Mouse (Mus musculus): ENCODE measurements around the gene Mafk. TPM values are rescaled to one million over a fixed set of nuclear protein-coding genes. Genes with fewer than 3 reads are reported as not detected.
"Not testable (repeated sequence)": the region's sequence is repeated elsewhere in the genome, so short reads cannot be mapped to it uniquely, and the experiment has no call there.

The Mafk gene
- 13.5 and 19.1 TPM in 2 replicates for polyA plus RNA-seq (2014; fragmentation: Nextera tagmentation; extraction: Ambion mirVana)

- H3K36me3 ChIP-seq (ENCODE audit: control insufficient read depth, insufficient read depth, low read length): no peaks in the 10 kb centered on the region
- H3K4me2 ChIP-seq: peak within 1 kb of the TSS; percentile 94
- H3K9ac ChIP-seq (ENCODE audit: low read depth, low read length): peak within 1 kb of the TSS; percentile 84
- under 1% methylated on average over 92 of the region's 92 CpGs for WGBS (ENCODE audit: insufficient replicate concordance)
- peaks cover 49% of the 10 kb centered on the region for H3K4me1 ChIP-seq (ENCODE audit: control insufficient read depth, insufficient read depth, low read length)
- H3K27me3 ChIP-seq (ENCODE audit: control insufficient read depth, insufficient read depth, low read length): no peaks in the 10 kb centered on the region
- peak; percentile 81 for ATAC-seq (replicated peaks; ENCODE audit: insufficient number of reproducible peaks, low FRiP score, low TSS enrichment)
- H3K27ac ChIP-seq (ENCODE audit: low read depth, low read length): peak within 1 kb of the TSS; percentile 82
- H3K9me3 ChIP-seq (replicated peaks; ENCODE audit: control insufficient read depth, low read length): no peaks in the 10 kb centered on the region
- peak within 1 kb of the TSS; percentile 85 for H3K4me3 ChIP-seq (ENCODE audit: low read depth, low read length)
Observed at GRCm38 (mm10) chr5:139791227-139792158, at the start of gene Mafk. Gene Mafk, plus strand, starts transcription at chr5:139791513.

- not testable (repeated sequence) for H3K27ac ChIP-seq (ENCODE audit: low read depth, low read length); H3K27me3 ChIP-seq (ENCODE audit: control insufficient read depth, insufficient read depth, low read length); H3K9ac ChIP-seq (ENCODE audit: low read depth, low read length); H3K4me3 ChIP-seq (ENCODE audit: low read depth, low read length); H3K36me3 ChIP-seq (ENCODE audit: control insufficient read depth, insufficient read depth, low read length); H3K4me1 ChIP-seq (ENCODE audit: control insufficient read depth, insufficient read depth, low read length); H3K9me3 ChIP-seq (replicated peaks; ENCODE audit: control insufficient read depth, low read length); ATAC-seq (replicated peaks; ENCODE audit: insufficient number of reproducible peaks, low FRiP score, low TSS enrichment); H3K4me2 ChIP-seq
- WGBS (ENCODE audit: insufficient replicate concordance): 35% methylated on average over 3 of the region's 3 CpGs
Observed at GRCm38 (mm10) chr5:139742640-139743039, 48.7 kb upstream of the Mafk start.

GRCm38 (mm10) chr5:139745771-139746170 lies 45.5 kb upstream of the Mafk start:
- H3K9me3 ChIP-seq (replicated peaks; ENCODE audit: control insufficient read depth, low read length): no peaks in the 10 kb centered on the region
- no peaks in the 10 kb centered on the region; the same call in 1 of the 2 replicates for H3K36me3 ChIP-seq (ENCODE audit: control insufficient read depth, insufficient read depth, low read length)
- H3K4me2 ChIP-seq: no peak overlapping the region
- H3K27me3 ChIP-seq (ENCODE audit: control insufficient read depth, insufficient read depth, low read length): no peaks in the 10 kb centered on the region; the same call in 1 of the 2 replicates
- ATAC-seq (replicated peaks; ENCODE audit: insufficient number of reproducible peaks, low FRiP score, low TSS enrichment): peak; percentile 76
- no peak overlapping the region for H3K9ac ChIP-seq (ENCODE audit: low read depth, low read length)
- peaks cover 2% of the 10 kb centered on the region; the same call in 1 of the 2 replicates for H3K4me1 ChIP-seq (ENCODE audit: control insufficient read depth, insufficient read depth, low read length)
- no peak overlapping the region for H3K4me3 ChIP-seq (ENCODE audit: low read depth, low read length)
- no peak overlapping the region for H3K27ac ChIP-seq (ENCODE audit: low read depth, low read length)
- WGBS (ENCODE audit: insufficient replicate concordance): 0% methylated on average over 3 of the region's 3 CpGs

GRCm38 (mm10) chr5:139749413-139750125 lies 41.7 kb upstream of the Mafk start:
- Histone ChIP-seq H3K36me3 (ENCODE audit: control insufficient read depth, insufficient read depth, low read length) (peaks cover 13% of the 10 kb centered on the region), H3K9me3 (replicated peaks; ENCODE audit: control insufficient read depth, low read length) (no peaks in the 10 kb centered on the region), H3K9ac (ENCODE audit: low read depth, low read length) (no peak overlapping the region), H3K4me2 (no peak overlapping the region), H3K27ac (ENCODE audit: low read depth, low read length) (no peak overlapping the region), H3K27me3 (ENCODE audit: control insufficient read depth, insufficient read depth, low read length) (no peaks in the 10 kb centered on the region; the same call in 1 of the 2 replicates), H3K4me3 (ENCODE audit: low read depth, low read length) (no peak overlapping the region), H3K4me1 (ENCODE audit: control insufficient read depth, insufficient read depth, low read length) (peaks cover 2% of the 10 kb centered on the region; the same call in 1 of the 2 replicates)
- 82% methylated on average over 15 of the region's 16 CpGs for WGBS (ENCODE audit: insufficient replicate concordance)
- ATAC-seq (replicated peaks; ENCODE audit: insufficient number of reproducible peaks, low FRiP score, low TSS enrichment): no peak

GRCm38 (mm10) chr5:139750535-139750934 lies 40.8 kb upstream of the Mafk start:
- Histone ChIP-seq H3K36me3 (ENCODE audit: control insufficient read depth, insufficient read depth, low read length) (peaks cover 13% of the 10 kb centered on the region), H3K9me3 (replicated peaks; ENCODE audit: control insufficient read depth, low read length) (no peaks in the 10 kb centered on the region), H3K9ac (ENCODE audit: low read depth, low read length) (no peak overlapping the region), H3K4me2 (no peak overlapping the region), H3K4me1 (ENCODE audit: control insufficient read depth, insufficient read depth, low read length) (peaks cover 2% of the 10 kb centered on the region; the same call in 1 of the 2 replicates), H3K27ac (ENCODE audit: low read depth, low read length) (no peak overlapping the region), H3K27me3 (ENCODE audit: control insufficient read depth, insufficient read depth, low read length) (no peaks in the 10 kb centered on the region; the same call in 1 of the 2 replicates), H3K4me3 (ENCODE audit: low read depth, low read length) (no peak overlapping the region)
- ATAC-seq (replicated peaks; ENCODE audit: insufficient number of reproducible peaks, low FRiP score, low TSS enrichment): no peak

GRCm38 (mm10) chr5:139754753-139755152 lies 36.6 kb upstream of the Mafk start:
- Histone ChIP-seq H3K4me1 (ENCODE audit: control insufficient read depth, insufficient read depth, low read length) (no peaks in the 10 kb centered on the region), H3K4me2 (no peak overlapping the region), H3K9me3 (replicated peaks; ENCODE audit: control insufficient read depth, low read length) (no peaks in the 10 kb centered on the region), H3K36me3 (ENCODE audit: control insufficient read depth, insufficient read depth, low read length) (peaks cover 30% of the 10 kb centered on the region), H3K27me3 (ENCODE audit: control insufficient read depth, insufficient read depth, low read length) (no peaks in the 10 kb centered on the region), H3K9ac (ENCODE audit: low read depth, low read length) (no peak overlapping the region), H3K4me3 (ENCODE audit: low read depth, low read length) (no peak overlapping the region), H3K27ac (ENCODE audit: low read depth, low read length) (no peak overlapping the region)
- ATAC-seq (replicated peaks; ENCODE audit: insufficient number of reproducible peaks, low FRiP score, low TSS enrichment): no peak
- WGBS (ENCODE audit: insufficient replicate concordance): 30% methylated on average over 12 of the region's 12 CpGs

- H3K4me1 ChIP-seq (ENCODE audit: control insufficient read depth, insufficient read depth, low read length): no peaks in the 10 kb centered on the region
- ATAC-seq (replicated peaks; ENCODE audit: insufficient number of reproducible peaks, low FRiP score, low TSS enrichment): no peak
- H3K4me2 ChIP-seq: no peak overlapping the region
- no peak overlapping the region for H3K4me3 ChIP-seq (ENCODE audit: low read depth, low read length)
- H3K36me3 ChIP-seq (ENCODE audit: control insufficient read depth, insufficient read depth, low read length): peaks cover 39% of the 10 kb centered on the region
- no peaks in the 10 kb centered on the region for H3K27me3 ChIP-seq (ENCODE audit: control insufficient read depth, insufficient read depth, low read length)
- H3K9me3 ChIP-seq (replicated peaks; ENCODE audit: control insufficient read depth, low read length): no peaks in the 10 kb centered on the region
- WGBS (ENCODE audit: insufficient replicate concordance): 87% methylated on average over 12 of the region's 12 CpGs
- H3K9ac ChIP-seq (ENCODE audit: low read depth, low read length): no peak overlapping the region
- no peak overlapping the region for H3K27ac ChIP-seq (ENCODE audit: low read depth, low read length)
Observed at GRCm38 (mm10) chr5:139756135-139756534, 35.2 kb upstream of the Mafk start.

- no peaks in the 10 kb centered on the region for H3K9me3 ChIP-seq (replicated peaks; ENCODE audit: control insufficient read depth, low read length)
- no peak overlapping the region for H3K4me2 ChIP-seq
- no peaks in the 10 kb centered on the region for H3K27me3 ChIP-seq (ENCODE audit: control insufficient read depth, insufficient read depth, low read length)
- H3K4me1 ChIP-seq (ENCODE audit: control insufficient read depth, insufficient read depth, low read length): no peaks in the 10 kb centered on the region
- ATAC-seq (replicated peaks; ENCODE audit: insufficient number of reproducible peaks, low FRiP score, low TSS enrichment): no peak
- H3K36me3 ChIP-seq (ENCODE audit: control insufficient read depth, insufficient read depth, low read length): peaks cover 41% of the 10 kb centered on the region
- WGBS (ENCODE audit: insufficient replicate concordance): 73% methylated on average over 2 of the region's 2 CpGs
- no peak overlapping the region for H3K9ac ChIP-seq (ENCODE audit: low read depth, low read length)
- no peak overlapping the region for H3K4me3 ChIP-seq (ENCODE audit: low read depth, low read length)
- no peak overlapping the region for H3K27ac ChIP-seq (ENCODE audit: low read depth, low read length)
Observed at GRCm38 (mm10) chr5:139756586-139756985, 34.7 kb upstream of the Mafk start.

Data from heart, embryonic 11.5 days (tissue).